Mouse (Mus musculus) spleen, adult 2 months (tissue): Measurements from ENCODE around the gene Klf2. TPM values are rescaled to one million over a fixed set of nuclear protein-coding genes. Genes with fewer than 3 reads are reported as not detected.

ENCODE experiments used
- DNase-seq, 2 experiments: peaks; one replicate each; pipeline versions ENCODE4 v3.0.0 to v3.0.0-alpha.2; 2012 to 2021; ENCODE audit warnings: low spot score in 2 of 2, low read depth in 1 of 2
- H3K27ac ChIP-seq: fragments of 200-500 bp; 2 replicates; pipeline ENCODE4 v1.5.1; 2012; ENCODE audit warnings: low read length, inconsistent platforms; ENCODE audit not compliant: insufficient read depth
- H3K27me3 ChIP-seq: fragments of 200-500 bp; 2 replicates; pipeline ENCODE4 v1.6.1; 2012; ENCODE audit warnings: mild to moderate bottlenecking, moderate library complexity, low read length, inconsistent platforms; ENCODE audit not compliant: control insufficient read depth, insufficient read depth
- H3K36me3 ChIP-seq: fragments of 200-500 bp; 2 replicates; pipeline ENCODE4 v1.6.1; 2012; ENCODE audit warnings: mild to moderate bottlenecking, low read length, inconsistent platforms; ENCODE audit not compliant: control insufficient read depth, insufficient read depth
- H3K4me1 ChIP-seq: fragments of 200-500 bp; 2 replicates; pipeline ENCODE4 v1.6.1; 2011; ENCODE audit warnings: inconsistent platforms; ENCODE audit not compliant: control insufficient read depth, insufficient read depth, insufficient read length
- H3K4me3 ChIP-seq: fragments of 200-500 bp; 2 replicates; pipeline ENCODE4 v1.5.1; 2011; ENCODE audit warnings: mild to moderate bottlenecking, inconsistent platforms; ENCODE audit not compliant: insufficient read depth, insufficient read length; ENCODE audit errors: extremely low read depth
- CTCF ChIP-seq: fragments of 200-500 bp; IDR thresholded peaks from 2 replicates; pipeline ENCODE4 v1.5.1; 2011; ENCODE audit warnings: mild to moderate bottlenecking, inconsistent platforms; ENCODE audit not compliant: insufficient read depth, insufficient read length, insufficient replicate concordance; ENCODE audit errors: extremely low read depth
- POLR2A ChIP-seq: fragments of 200-500 bp; IDR thresholded peaks from 2 replicates; pipeline ENCODE4 v1.6.1; 2011; ENCODE audit warnings: low read depth, low read length, inconsistent platforms
- WGBS: fragments of 180-500 bp; shearing (Covaris S2); methylation state at CpG from one replicate; pipeline ENCODE4 v1.1.7; 2018; 5-methylcytosine and 5-hydroxymethylcytosine counted together
- polyA plus RNA-seq: library from polyadenylated mRNA; depleted of rRNA; stranded (reverse); fragments of >200 nt; gene quantifications from 2 replicates; pipeline ENCODE4 v1.2.3, GENCODE M21; 2012

The Klf2 gene
- polyA plus RNA-seq, 1 experiment, result 219 TPM

DNA sequence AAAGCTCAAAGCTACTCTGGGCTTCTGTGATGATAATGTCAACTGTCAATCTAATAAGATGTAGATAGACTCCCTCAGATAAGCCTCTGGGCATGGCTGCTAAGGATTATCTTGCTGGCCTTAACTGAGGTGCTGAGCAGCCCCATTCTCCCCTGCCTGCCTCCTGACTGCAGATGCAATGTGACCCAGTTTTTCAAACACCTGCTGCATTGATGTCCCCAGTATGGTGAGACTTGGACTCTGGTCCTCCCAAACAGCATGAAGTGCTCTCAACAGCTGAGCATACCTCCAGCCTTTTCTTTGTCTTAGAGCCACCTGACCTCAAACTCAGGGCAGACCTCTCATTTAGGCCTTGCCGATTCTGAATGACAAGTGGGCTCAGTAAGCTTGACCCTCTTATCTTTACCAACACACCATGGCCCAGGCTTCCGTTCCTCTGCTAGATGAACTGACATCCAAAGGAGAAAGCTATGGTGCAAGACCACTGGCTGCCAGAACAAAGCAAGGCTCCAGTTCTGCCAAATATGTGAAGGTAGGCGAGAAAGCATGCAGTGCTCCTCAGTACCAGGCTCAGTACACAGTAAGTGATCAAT is 5.8 kb upstream of the Klf2 start:
- TF ChIP-seq POLR2A, result no peak
- no peak for TF ChIP-seq CTCF
- Histone ChIP-seq H3K27me3 (no peaks in the 10 kb centered on the region), H3K27ac (no peak overlapping the region), H3K36me3 (no peaks in the 10 kb centered on the region), H3K4me3 (no peak overlapping the region), H3K4me1 (peaks cover 9% of the 10 kb centered on the region; the same call in 1 of the 2 replicates)
- 85% methylated on average over 3 of the region's 3 CpGs for WGBS
- no peak for DNase-seq

- no peak for DNase-seq
- H3K4me3 ChIP-seq, result no peak overlapping the region
- 74% methylated on average over 10 of the region's 10 CpGs for WGBS
- H3K4me1 ChIP-seq, result peaks cover 10% of the 10 kb centered on the region; the same call in 1 of the 2 replicates
- no peak overlapping the region for H3K27ac ChIP-seq
- no peaks in the 10 kb centered on the region for H3K27me3 ChIP-seq
- H3K36me3 ChIP-seq, result peaks cover 20% of the 10 kb centered on the region
- no peak for TF ChIP-seq POLR2A
- TF ChIP-seq CTCF, result no peak
Measured at GRCm38 (mm10) chr8:72316053-72316695, 2.7 kb upstream of the Klf2 start.

- Histone ChIP-seq H3K27me3 (no peaks in the 10 kb centered on the region), H3K27ac (0 out of 2 replicates have a peak overlapping the region, but pooled peaks have one; percentile 1), H3K4me3 (no peak overlapping the region), H3K36me3 (peaks cover 34% of the 10 kb centered on the region), H3K4me1 (peaks cover 10% of the 10 kb centered on the region; the same call in 1 of the 2 replicates)
- no peak for DNase-seq
- no peak for TF ChIP-seq CTCF
- no peak for TF ChIP-seq POLR2A
- 64% methylated on average over 5 of the region's 5 CpGs for WGBS
Measured at GRCm38 (mm10) chr8:72317741-72318301, 1.0 kb upstream of the Klf2 start.

- peaks cover 39% of the 10 kb centered on the region for H3K36me3 ChIP-seq
- peak overlapping the region; percentile 90 for H3K27ac ChIP-seq
- TF ChIP-seq CTCF (no peak), POLR2A (no peak)
- H3K4me3 ChIP-seq, result peak overlapping the region; percentile 95
- no peaks in the 10 kb centered on the region for H3K27me3 ChIP-seq
- DNase-seq, result no peak
- 1% methylated on average over 48 of the region's 48 CpGs for WGBS
- peaks cover 19% of the 10 kb centered on the region for H3K4me1 ChIP-seq
Measured at GRCm38 (mm10) chr8:72319397-72319796, 564 bp downstream of the Klf2 start.

DNA sequence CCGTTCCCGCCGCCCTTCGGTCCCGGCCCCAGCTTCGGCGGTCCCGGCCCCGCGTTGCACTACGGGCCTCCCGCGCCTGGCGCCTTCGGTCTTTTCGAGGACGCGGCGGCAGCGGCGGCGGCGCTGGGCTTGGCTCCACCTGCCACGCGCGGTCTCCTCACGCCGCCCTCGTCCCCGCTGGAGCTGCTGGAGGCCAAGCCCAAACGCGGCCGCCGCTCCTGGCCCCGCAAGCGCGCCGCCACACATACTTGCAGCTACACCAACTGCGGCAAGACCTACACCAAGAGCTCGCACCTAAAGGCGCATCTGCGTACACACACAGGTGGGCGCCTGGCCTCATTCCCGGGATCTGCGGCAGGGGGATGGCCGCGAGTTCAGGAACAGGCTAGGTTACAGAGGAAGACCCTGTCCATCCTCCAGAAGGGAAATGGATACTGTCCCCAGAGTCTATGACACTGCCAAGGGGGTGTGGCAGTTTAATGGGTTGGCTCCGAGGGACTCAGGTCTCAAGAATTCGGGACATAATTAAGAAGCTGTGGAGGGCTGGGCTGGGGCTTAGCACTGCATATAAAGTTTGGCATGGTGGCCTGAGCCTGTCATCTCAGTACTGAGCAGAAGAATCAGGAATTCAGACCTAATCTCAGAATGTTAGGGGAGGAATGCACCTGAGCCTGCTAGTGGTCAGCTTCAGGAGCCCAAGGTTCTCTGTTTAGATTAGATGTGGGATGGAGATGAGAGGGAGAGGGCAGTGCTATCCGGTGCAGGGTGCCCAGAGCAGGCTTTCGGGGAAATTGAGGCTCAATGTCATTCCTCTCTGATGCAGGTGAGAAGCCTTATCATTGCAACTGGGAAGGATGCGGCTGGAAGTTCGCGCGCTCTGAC is 1.3 kb downstream of the Klf2 start:
- DNase-seq, result no peak
- peaks cover 39% of the 10 kb centered on the region for H3K36me3 ChIP-seq
- TF ChIP-seq POLR2A, result no peak
- no peak for TF ChIP-seq CTCF
- peaks cover 19% of the 10 kb centered on the region for H3K4me1 ChIP-seq
- WGBS, result 12% methylated on average over 53 of the region's 55 CpGs
- peak overlapping the region; percentile 95 for H3K4me3 ChIP-seq
- H3K27ac ChIP-seq, result peak overlapping the region; percentile 90
- H3K27me3 ChIP-seq, result no peaks in the 10 kb centered on the region

DNA sequence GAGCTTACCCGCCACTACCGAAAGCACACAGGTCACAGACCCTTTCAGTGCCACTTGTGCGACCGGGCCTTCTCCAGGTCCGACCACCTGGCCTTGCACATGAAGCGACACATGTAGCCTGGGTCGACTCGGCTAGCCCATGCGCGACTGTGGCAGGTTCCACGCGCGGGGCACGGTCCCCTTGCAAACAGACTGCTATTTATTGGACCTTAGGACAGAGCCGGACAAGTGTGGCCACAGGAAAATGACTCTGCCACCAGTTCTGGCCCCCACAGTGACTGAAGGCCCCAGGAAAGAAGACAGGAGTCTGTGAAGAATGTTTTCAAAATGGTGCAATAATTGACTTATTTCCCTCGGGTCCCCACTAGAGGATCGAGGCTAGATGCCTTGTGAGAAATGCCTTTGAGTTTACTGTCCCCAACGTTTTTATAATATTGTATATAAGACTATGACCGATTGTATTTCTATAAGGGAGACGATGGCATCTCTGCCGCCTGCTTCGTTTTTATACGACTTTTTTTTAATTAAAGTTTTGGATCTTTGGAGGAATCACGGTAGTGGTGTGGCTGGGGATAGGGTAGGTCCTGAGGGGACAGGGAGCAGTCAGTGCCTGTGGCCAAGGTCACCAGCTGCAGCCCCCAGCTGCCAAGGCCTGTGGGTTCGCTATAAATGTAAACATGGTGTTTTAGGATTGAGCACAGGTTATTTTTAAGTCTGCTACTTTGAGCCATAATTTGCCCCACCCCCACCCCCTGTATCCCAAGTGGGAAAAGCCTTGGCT is 2.2 kb downstream of the Klf2 start:
- Histone ChIP-seq H3K27me3 (no peaks in the 10 kb centered on the region), H3K4me1 (peaks cover 19% of the 10 kb centered on the region), H3K36me3 (peaks cover 39% of the 10 kb centered on the region), H3K27ac (peak overlapping the region; percentile 90), H3K4me3 (peak overlapping the region; percentile 95)
- TF ChIP-seq POLR2A (no peak), CTCF (no peak)
- no peak for DNase-seq
- WGBS, result 45% methylated on average over 25 of the region's 25 CpGs
